Mouse (Mus musculus): Measurements from ENCODE around the gene Mrps6.

The Mrps6 gene

GRCm38 (mm10) chr16:92057852-92058643 lies at the start of gene Mrps6, which contains the start of the genes Gm49711 and Slc5a3:
Gene Mrps6 (plus strand): TSS chr16:92058270.
Gene Gm49711 (plus strand): TSS chr16:92058316.
Gene Slc5a3 (plus strand): TSS chr16:92058322.
- DNase-seq = peak; percentile 91

- no peak for DNase-seq
These were observed 48.5 kb upstream of the Mrps6 start for GRCm38 (mm10) chr16:92009586-92009985.

DNA sequence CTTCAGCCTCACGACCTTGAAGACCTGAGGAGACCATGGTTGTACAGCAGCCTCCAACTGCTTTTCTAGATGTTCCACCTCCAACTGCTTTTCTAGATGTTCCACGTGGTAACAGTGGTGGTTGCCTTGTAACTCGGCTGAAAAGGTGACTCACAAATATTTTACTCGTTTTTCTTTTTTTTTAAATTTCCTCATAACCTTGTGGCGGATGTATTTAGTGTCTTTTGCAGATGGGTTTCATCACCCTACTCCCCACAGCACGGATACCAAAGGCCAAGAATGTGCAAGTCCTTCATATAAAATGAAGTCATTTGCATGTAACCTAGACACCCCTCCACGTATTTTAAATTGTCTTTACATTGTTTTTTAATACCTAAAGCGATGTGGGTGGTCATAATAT lies 41.3 kb upstream of the Mrps6 start:
- no peak for DNase-seq

- DNase-seq = peak; percentile 69
These were observed 38.6 kb upstream of the Mrps6 start for GRCm38 (mm10) chr16:92019141-92020118.

- DNase-seq = no peak
These were observed 36.2 kb upstream of the Mrps6 start for GRCm38 (mm10) chr16:92021656-92022400.

GRCm38 (mm10) chr16:92022494-92023283 lies 35.4 kb upstream of the Mrps6 start:
- no peak for DNase-seq

DNA sequence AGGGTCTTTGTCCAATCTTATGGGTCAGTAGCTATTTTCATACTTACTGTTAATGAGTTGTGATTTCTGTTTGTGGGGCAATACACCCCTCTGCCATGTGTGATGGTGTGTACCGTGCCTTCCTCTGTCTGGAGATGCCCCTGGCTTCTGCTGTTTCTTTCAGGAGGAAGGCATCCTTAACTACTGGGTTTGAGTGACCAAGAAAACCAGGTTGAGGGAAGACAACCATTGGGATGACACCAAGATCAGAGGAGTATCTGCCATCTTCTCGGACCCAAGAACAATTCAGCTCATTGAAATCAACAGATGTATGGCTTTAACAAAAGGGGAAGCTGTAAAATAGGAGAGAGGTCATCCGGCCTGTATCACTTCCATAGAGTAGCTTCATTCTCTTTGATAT lies 24.8 kb upstream of the Mrps6 start:
- no peak for DNase-seq

DNA sequence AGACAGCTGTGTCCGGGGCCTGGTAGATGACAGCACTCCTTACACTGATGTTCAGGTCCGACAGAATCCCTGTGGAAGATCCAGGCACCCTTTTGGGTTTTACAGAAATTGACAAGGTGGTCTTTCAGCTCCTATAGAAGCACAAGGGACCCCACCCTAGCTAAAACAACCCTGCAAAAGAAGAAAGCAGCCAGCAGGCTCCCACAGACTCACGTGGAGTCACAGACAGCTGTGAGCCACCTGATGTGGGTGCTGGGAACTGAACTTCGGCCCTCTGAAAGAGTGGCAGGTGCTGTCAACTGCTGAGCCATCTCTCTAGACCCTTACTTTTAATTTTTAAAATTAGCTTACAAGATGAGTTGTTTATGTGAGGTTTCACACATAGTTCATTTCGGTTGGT lies 23.4 kb upstream of the Mrps6 start:
- DNase-seq = no peak

- DNase-seq = no peak
These were observed 21.4 kb upstream of the Mrps6 start for GRCm38 (mm10) chr16:92036701-92037100.

DNA sequence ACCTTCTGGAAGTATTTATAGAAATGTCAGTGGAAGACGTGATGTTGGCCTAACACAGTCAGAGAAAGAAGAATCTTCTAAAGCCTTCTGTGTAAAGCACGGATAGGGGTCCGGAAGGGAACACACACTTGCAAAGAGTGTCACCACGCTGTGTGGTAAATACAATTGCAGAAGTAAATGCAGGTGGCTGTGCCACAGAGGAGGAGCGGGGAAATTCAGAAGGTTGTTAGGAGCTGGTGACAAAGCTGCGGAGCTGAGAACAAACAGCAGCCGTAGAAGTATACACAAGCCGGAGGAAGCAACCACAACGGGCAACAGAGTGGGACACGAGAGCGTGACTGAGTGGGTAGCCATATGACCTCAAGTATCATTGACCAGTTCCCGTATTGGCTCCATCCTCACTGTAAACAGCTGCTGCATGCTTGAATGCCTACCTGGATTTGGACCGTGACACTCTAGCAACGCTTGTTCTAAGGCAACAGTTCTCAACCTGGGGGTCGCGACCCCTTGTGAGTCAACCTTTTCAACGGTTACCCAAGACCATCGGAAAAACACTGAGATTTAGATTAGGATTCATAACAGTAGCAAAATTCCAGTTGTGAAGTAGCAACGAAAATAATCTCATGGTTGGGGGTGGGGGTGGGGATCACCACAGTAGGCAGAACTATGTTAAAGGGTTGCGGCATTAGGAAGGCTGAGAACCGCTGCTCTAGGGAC lies 20.0 kb upstream of the Mrps6 start:
- DNase-seq = no peak

DNA sequence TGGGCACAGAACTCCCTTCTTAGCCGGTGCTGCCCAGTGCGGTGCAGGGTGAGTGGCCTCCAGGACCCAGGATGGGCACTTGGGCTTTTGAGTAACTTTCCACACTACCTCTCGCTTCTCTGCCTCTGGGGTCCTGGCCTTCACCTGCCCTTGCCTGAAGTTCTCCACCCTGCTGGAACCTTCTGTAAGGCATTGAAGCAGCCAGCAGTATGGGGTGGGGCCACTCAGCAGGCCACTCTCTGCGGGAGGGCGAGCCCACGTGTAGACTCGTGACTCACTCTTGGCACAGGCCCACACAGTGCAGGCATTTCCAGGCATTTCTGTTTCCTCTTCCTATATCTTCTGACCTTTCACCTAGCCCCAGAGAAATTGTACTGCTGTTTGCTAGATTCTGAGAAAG lies 18.6 kb upstream of the Mrps6 start:
- no peak for DNase-seq

DNA sequence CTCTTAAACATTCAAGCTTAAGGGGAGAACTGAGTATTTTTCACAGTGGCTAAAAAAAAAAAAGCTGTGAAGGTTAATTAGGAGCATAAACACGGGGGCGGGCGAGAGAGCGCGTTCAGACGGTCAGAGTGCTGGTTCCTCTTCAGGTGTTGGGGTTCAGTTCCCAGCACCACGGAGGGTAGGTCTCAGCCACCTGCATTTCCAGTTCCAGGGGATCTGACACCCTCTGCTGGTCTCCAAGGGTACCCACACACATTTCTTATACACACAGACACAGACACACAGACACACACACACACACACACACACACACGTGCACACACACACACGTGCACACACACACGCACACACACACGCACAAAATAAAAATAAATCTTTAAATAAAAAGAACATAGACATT lies 18.1 kb upstream of the Mrps6 start:
- no peak for DNase-seq

GRCm38 (mm10) chr16:92051777-92052310 lies 6.2 kb upstream of the Mrps6 start:
- DNase-seq = no peak

- DNase-seq = no peak
These were observed 5.5 kb upstream of the Mrps6 start for GRCm38 (mm10) chr16:92052569-92052968.

DNA sequence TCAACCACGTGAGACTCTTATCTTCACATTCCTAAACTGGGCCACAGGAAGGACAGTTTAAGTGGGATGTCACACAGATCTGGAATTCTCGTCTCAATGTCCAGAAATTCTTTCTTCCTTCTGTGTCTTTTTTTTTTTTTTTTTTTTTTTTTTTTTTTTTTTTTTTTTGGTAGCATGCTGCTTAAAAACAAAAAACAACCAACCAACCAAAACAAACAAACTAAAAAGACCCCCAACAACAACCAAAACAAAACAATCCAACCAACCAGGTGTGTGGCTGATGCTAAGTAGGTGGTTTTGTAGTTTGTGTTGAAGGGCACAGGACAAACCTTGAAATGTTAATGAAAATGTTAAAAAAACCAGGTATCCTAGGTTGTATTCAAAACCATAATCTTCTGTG lies 1.4 kb upstream of the Mrps6 start:
- DNase-seq = no peak

GRCm38 (mm10) chr16:92057456-92057851 lies 616 bp upstream of the Mrps6 start:
- DNase-seq = no peak

- peak; percentile 39 for DNase-seq
These were observed 862 bp downstream of the Mrps6 start for GRCm38 (mm10) chr16:92058644-92059620.

DNA sequence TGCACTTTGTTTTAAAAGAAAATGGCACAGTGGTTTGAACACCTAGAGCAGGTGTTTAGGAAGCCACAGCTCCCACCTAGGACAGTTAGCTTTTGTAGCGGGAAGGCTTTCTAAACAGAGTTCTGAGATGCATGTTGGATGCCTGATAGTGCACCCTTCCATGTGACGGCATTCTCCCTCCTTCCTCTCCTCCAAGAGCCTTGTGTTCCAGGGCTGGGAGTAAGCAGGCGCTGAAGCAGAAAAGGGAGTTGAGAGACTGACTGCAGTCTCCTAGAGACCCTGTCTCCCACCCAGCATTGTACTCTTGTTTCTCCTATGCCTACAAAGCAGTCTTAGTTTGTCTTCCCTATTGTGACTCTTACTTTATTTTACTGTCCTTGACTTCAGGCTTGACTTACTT lies 2.1 kb downstream of the Mrps6 start:
- DNase-seq = no peak

DNA sequence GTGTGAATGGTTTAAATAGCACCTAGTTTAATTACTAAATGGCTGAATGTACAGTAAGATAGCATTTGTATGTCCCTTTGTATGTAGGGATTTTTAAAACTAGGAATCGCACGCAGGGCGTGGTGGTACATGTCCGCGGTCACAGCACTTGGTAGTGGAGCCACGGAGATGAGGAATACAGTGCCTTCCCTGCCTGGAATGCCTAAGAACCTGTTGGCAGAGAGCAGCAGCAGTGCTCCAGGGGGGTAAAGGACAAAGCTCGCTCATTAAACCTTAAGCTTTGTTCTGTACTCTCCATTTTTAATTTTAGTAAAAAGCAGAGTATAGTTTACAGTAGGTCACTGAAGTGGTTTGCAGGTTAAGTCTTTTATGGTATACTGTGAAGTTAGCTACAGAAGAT lies 3.5 kb downstream of the Mrps6 start:
- DNase-seq = no peak

GRCm38 (mm10) chr16:92062832-92063231 lies 4.8 kb downstream of the Mrps6 start:
- DNase-seq = no peak

Measured in embryo, embryonic 11 days (tissue).